Mouse (Mus musculus) yolk sac, embryonic 10.5 days (tissue): Measurements from ENCODE around the gene Helz.

Experiments used
- DNase-seq: peaks from one replicate; pipeline ENCODE4 v3.0.0-alpha.2; 2017; ENCODE audit warnings: low spot score

The Helz gene

DNA sequence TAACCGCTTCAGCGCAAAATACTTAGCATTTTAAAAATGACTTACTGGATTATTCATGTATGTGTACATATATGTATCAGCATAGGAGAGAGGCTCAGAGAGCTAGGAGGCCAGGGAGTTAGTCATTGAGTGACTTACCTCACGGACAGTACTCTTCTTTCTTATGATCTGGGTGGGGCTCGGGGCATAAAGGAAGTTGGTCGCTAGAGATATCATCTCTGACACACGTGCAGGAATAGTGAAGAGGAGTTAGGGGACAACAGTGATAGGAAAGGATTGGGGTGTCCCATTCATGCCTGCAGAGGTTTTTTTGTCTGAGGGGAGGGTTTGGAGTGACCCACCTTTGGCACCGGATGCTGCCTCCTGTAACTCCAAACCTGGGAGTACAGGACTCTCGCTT, 176.9 kb downstream of the Helz start:
- no peak for DNase-seq

DNA sequence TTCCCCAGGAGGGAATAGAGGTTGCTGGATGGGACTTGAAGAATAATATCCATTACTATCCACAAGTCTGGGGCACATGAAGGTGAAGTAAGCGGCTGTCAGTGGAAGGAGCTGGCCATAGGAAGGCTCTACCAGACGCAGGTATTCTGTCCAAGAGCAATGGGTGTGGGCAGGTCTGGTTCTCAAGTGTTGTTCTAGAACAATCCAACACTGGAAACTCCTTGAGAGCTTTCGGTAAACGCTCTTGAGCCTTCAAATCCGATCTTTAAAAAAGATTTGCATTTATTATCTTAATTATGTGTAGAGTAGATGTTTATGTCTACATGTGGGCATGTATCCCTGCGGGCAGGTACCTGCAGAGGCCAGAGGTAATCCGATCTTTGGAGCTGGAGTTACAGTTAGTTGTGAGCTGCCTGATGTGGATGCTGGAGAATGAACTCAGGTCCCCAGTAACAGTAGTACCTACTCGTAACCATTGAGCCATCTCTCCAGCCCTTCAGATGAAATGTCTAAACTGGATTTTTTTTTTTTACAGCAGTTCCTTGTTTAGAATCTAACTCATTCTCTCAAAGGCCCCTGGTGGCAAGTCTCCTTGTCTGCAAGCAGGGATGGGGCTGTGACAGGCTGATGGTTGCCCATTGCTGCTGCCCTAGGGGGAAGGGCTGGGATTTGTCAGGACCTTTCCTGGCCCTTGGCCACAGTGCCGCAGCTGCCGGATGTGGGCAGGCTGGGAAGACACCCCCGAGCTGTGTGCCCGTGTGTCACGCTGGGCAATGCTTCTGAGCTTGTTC, 180.5 kb downstream of the Helz start:
- DNase-seq = no peak

DNA sequence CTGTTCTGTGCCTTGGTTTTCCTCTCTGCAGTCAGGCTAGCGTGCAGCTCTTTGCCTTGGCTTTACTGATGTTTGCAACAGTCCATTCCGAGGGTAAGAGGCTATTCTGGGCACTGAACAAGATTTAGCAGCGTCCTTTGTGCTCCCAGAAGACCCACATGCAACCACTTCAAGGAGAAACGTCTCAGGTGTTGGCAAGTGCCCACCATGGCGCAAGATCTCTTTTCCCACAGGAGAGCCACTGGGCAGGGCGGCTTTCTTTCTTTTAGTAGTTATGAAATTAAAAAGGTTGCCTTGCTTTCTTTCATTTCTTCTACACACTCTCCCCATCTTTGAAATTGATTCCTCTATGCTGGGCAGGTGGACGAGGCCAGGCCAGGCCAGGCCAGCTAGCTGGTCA, 181.4 kb downstream of the Helz start:
- no peak for DNase-seq

DNA sequence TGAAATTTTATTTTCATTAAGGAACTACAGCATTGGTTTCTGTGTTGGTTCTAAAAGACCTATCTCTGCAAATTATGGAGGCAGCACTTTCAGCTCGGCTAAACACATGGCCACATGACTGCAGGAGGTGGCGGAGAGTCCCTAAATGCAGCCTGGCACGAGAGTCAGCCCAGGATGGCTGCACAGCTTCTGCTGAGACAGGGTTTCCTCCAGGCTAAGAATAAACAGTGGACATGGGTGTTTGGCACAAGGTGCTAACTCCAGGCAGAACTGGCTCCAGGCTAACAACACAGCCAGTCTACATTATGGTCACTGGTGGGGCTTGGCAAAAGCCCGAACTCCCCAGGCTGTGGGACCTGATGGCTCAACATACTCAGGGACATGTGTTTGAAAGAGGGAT, 183.2 kb downstream of the Helz start:
- DNase-seq = no peak

DNA sequence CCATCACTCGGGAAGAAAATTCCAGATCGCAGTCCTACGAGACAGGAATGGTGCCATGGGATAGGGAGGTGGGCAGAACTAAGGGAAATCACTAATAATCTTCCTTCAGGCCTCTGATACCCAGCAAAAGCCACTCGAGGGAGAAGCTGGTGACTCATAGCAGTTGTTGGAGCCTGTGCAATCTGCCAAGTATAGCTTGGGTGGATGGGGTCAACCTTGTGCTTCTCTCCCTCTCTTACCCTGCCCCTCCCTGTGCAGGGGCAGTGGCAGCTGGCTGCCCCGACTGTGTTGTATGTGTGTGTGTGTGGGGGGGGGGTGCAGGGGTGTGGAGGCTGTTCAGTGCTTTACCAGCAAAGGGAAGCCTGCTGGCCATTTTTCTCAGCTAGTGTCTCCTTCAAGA, 183.8 kb downstream of the Helz start:
- DNase-seq = no peak

DNA sequence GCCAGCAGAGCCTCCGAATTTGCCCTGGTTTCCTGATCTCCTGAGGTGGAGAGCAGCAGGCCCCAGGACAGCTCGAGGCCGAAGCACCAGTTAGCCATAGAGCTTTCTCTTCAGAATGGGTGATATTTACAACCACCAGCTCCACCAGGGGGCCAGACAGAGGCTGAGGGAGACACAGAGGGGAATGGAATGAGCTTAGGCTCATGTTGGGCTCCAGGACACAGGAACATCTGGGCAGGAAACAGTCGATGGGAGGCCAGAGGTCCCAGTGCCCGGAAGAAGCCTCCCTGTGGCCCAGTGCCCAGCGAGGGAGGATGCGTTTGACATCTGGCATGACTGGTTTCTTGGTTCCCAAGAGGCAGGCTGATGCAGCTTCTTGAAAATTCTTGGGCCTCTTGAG, 186.4 kb downstream of the Helz start:
- DNase-seq = no peak

DNA sequence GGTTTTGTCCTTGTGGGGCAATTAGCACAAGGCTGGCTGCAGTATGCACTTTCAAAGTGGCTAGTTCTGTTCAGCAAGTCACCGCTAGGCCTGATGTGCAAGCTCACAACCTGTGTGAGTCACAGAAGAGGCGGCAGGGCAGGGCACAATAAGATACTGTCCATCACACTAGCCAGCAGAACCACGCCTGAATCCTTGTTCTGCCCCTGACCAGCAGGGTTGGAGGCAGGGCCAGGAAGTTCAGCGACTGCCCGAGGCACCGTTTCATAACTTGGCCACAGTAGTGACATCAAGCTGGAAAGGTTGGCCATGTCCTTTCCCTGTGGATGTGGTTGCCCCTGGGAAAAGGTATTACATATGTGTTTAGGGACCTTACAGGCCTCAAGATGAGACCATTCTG, 190.2 kb downstream of the Helz start:
- DNase-seq = no peak

DNA sequence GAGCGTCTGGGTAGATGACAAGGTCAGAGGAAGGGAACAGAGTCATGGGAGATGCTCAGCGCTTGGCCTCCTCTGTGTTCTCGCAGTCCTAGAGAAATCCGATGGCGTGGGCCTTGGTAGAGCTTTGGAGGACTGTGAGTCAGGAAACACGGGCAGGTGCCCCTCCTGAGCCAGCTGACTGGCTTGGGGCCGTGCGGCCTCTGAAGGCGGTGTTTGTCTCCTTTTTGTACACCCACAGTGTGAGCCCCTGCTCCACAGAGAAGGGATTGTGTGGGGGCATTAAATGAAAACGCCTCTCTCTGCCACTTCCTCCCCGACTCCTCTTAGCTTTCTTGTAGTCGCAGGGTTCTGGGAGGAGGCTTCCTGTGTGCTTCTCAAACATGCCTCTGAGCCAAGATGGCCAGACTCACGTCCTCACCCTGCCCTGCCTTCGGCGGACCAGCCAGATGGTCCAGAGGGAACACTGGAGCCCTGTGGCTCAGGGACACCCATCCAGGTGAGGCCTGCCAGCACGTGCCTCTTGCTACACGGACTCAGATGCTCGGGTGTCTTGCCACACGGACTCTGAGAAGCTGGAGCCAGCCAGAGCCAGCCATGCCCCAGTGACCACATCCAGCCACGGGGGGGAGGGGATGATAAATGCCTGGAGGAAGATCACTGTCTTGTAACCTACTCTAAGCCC, 190.8 kb downstream of the Helz start:
- DNase-seq = no peak

DNA sequence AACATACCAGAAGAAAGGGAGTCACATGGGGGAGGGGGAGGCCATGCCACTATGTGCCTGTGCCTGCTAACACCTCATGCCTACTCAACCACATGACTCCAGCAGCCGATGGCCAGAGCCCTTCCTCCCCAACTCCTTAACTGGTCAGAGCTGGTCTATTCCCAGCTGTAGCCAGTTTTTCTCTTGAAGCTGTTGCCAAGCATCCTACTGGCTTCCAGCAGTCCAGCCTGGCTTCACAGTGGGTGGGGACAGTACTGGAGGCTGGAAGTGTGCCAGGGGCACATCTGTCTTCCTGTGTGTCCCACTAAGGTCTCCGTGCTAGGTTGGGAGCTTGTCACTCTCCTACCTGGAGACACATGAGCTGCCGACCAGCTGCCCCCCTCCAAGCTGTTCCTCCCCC, 195.4 kb downstream of the Helz start:
- no peak for DNase-seq
